Mouse (Mus musculus) heart, postnatal 0 days (tissue): ENCODE measurements at regions not wholly inside any gene's neighbourhood (a gene's known extent, or its start where the extent isn't known, plus 50 kb on each side); places are given as distances from the start of the nearest gene placed in this dataset.

Source experiments
- CTCF ChIP-seq: IDR thresholded peaks from 2 replicates; pipeline ENCODE4 v1.5.1; 2016; ENCODE audit warnings: antibody characterized with exemption, control low read depth, low read depth
- EP300 ChIP-seq: IDR thresholded peaks from 2 replicates; pipeline ENCODE4 v1.6.1; 2016; ENCODE audit warnings: antibody characterized with exemption, low read depth

DNA sequence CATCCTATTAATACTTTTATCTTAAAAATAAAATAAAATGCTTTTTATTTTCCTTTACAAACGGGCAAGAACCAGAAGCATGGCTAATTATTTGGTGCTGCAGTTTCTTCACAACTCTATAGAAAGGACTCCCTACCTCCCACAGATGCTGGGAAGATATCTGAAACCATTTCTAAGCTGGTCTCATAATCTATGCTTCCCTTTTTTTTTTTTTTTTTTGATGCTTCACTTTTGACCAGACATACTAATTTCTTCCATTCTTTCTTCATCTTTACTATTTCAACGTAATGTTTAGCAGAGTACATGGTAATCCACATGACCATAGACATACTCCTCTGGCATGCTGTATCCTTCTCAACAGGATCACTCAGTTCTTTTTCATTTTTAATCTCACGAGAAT lies 393.0 kb upstream of the Pkdcc start:
- TF ChIP-seq EP300 (no peak), CTCF (no peak)
